Mouse (Mus musculus) spleen, postnatal 4 days (tissue): ENCODE measurements around the gene Dok3.

Source experiments
- DNase-seq, 2 experiments: peaks; one replicate each; pipeline ENCODE4 v3.0.0; 2022; ENCODE audit warnings: low spot score in 2 of 2

Dok3 gene

GRCm38 (mm10) chr13:55540933-55541332 lies 11.8 kb upstream of the Dok3 start:
- DNase-seq: no peak

DNA sequence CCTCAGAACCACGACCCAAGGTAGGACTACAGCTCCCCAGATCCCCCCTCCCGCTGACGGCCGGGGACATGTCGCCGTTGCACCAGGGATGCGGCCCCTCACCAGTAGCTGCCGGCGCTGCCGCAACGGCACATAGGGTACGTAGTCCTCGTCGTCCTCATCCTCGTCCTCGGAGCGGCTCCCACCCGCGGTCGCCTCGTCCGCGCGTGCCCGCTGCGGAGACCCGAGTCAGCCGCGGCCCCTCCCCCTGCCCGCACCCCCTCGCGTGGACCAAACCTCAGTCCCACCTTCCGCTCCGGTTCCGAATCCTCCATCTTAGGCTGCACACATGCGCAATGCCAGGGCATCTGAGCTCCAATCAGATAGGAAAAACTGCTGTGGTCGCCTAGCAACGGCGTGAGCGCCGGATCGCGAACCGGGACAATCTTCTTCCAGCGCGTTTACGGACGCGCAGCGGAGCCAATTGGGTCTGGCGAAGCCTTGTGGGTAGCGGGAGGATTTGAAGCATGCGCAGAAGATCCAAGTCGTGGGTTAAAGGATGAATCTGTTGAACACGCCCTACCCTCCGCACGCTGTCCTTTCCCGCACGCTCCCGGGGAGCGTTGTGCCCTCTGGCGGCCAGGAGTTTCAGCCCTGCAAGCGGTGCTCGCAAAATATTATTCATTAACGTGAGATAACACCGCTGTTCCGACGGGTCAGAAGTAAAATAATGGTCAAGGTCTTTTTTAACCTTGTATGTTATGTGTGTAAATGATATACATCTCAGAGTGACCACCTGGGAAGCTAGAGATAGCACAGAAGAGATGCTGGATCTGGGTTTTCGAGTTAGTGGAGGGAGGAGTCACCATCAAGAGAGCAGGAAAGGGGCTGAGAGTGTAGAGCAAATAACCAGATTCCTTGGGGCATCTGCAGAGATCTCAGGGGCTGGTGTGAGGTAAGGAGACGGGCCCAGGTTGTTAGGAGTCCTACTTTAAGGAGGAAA lies 7.4 kb upstream of the Dok3 start, which contains the start of gene Ddx41:
Ddx41 (minus strand) TSS at position 465 of the 982 bp plus-strand sequence.
- peak; percentile 98 for DNase-seq

GRCm38 (mm10) chr13:55535796-55536193 lies 6.7 kb upstream of the Dok3 start:
- peak in 1 of 2 experiments; percentile 67 for DNase-seq

GRCm38 (mm10) chr13:55535191-55535590 lies 6.1 kb upstream of the Dok3 start:
- DNase-seq: no peak

- peak; percentile 65 to 81 for DNase-seq
Observed at GRCm38 (mm10) chr13:55527834-55528772, 993 bp downstream of the Dok3 start.

DNA sequence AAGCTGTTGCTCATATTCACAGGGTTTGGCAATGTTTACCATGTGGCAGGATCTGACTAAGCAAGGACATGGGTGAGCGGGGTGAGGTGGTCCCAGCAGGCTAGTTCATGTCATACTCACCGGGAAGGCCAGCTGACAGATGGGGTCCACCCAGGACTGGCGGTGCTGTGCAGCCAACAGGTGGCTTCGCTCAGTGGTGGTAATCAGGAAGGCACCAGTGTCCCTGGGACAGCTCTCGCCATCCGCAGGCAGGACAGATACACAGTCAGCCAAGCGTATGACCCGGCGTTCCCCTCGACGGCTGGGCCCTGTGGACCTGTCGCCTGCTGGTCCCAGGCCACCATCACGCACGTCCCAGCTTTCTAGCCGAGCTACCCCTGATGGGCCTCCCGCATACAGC lies 1.9 kb downstream of the Dok3 start:
- DNase-seq: peak in 1 of 2 experiments; percentile 76

GRCm38 (mm10) chr13:55525733-55526553 lies 3.2 kb downstream of the Dok3 start:
- DNase-seq: no peak

DNA sequence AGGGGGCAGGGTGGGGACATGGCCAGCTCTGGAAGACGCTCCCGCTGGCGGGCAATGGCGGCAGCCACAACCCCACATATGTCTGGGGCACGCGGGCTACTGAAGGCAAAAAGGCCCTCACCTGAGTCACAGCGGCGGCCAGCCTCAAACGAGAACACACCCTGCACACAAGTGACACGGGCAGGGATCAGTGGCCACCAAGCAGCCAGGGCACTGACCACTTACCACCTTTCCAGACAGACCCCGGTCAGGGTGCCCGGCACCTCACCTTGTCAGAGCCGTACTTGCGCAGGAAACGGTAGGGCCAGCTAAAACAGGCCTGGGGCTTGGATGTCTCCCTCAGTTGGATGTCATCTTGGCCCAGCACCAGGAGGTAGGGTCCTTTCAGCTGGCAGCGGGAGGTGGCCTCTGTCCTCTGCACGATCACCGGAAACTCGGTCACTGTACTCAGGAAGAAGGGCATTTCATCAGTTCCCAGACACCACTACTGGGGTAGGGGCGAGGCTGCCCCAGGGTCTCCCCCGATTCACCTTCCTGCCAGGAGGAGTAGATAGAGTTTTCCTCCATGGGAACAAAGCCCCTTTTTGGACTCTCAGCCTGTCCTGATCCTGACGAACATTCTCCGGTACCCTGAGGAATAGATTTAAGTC lies 5.0 kb downstream of the Dok3 start:
- DNase-seq: no peak

DNA sequence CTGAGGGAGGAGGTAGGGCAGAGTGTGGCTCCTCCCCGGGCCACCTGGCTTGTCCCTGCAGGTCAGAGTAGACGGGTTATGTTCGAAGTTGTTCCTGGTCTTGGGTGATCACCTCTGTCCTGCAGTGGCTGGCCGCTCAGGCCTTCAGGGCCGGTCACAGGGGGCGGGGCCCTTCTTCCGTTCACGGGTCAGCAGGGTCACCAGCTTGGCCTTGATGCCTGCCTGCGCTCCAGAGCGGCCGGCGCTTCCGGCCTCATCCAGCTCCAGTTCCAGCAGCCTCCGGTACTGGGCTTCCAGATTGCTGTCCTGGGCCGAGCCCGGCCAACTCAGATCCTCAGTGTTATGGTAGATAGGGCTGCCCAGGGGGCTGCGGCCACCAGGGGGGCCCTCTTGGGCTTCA lies 5.8 kb downstream of the Dok3 start:
- peak in 1 of 2 experiments; percentile 46 for DNase-seq

- DNase-seq: no peak
Observed at GRCm38 (mm10) chr13:55522730-55523129, 6.4 kb downstream of the Dok3 start.

GRCm38 (mm10) chr13:55519606-55520005 lies 9.5 kb downstream of the Dok3 start:
- DNase-seq: no peak

GRCm38 (mm10) chr13:55516955-55517354 lies 12.1 kb downstream of the Dok3 start:
- peak; percentile 81 to 97 for DNase-seq

- DNase-seq: no peak
Observed at GRCm38 (mm10) chr13:55513828-55514227, 15.3 kb downstream of the Dok3 start.

DNA sequence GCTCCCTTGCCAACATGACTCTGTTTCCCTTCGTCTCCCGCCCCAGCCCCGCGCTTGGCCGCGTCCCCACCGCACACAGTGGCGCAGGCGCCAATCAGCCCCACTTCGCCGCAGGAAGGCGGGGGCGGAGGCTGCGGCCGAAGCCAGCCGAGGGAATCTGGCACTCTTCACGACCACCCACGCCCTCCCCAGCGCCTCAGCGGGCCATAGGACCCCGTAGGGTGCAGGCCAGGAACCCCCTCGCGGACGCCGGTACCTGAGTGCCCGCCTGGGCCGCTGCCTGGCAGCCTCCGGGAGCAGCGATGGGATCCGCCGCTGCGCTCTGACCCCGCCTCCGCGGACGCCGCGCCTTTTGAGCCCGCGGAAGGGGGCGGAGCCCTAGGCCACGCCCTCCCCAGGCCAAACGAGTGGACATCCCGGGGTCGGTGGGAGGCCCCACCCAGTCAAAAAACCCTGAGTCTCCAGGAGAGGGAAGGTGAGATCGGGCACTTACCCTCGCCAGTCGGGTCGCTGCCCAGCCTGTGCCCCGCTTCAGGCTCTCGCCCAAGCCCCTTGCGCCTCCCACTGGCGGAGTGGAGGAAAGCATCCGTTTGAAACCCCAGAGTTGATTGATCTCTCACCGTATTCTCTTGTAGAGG lies 15.9 kb downstream of the Dok3 start, which contains the start of gene Pdlim7:
Pdlim7 (minus strand) TSS at position 566 of the 638 bp plus-strand sequence.
- DNase-seq: peak; percentile 88 to 94

DNA sequence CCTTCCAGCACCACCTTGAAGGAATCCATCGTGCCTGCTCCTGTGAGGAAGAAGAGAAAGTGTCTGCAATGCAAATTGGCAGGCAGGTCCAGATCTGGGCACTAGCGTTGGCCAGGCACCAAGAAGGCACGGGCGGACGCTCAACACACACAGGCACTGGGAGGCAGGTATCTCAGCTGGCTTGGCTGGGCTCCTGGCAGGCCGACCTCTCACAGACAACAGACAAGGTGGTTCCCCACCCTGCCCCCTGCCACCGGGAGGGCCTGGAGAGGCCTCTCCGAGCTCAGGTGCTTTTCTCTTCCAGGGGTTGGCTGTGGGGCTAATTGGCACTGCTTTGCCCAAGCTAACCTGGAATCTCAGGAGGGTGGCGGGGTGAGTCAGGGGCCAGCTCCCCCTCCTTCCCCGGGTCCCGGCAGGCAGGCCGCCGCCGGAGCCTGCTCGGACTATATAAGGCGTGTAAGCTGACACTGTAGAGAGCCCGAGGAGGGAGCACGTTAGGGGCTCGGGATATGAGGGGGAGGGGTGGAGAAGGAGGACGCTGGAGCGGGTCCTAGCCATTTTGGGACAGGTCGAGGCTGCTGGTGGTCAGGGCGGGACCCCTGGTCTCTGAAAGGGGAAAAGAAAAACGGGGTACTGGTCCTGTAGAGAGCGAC lies 16.6 kb downstream of the Dok3 start:
- DNase-seq: peak; percentile 34 to 76

- no peak for DNase-seq
Observed at GRCm38 (mm10) chr13:55511492-55511861, 17.6 kb downstream of the Dok3 start.

GRCm38 (mm10) chr13:55510668-55511491 lies 18.2 kb downstream of the Dok3 start:
- DNase-seq: peak in 1 of 2 experiments; percentile 55

DNA sequence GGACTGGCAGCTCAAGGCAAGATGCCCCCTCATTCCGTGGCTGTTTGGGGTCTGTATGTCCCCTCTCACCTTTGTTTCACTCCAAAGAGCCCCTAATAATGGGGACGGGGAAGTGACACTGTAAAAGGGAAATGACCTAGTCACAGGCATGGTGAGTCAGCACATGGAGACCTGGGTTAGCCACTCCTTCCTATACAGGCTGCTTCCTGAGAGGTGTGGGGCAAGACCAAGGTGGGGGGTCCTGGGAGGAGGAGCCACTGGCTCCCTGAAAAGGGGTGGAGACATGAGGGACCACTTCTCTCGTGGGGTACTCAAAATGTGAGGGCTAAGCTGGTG lies 18.8 kb downstream of the Dok3 start:
- DNase-seq: no peak

DNA sequence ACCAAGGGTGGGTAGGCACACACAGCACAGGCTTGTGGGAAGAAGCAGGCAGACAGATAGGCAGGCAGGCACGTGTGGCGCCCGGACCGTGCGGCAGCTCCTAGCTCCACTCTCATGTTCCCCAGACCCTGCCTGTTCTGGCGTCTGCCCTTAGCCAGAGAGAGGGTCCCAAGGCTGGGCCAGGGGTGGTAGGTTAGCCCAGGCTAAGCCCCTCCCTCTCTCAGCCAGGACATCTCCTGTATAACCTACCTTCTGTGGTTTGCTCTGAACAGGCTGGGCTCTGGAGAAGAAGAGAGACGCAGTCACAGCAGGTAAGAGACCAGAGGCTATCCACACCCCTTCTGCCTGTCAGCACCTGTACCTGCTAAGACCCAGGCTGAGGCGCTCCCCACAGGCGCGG lies 20.6 kb downstream of the Dok3 start:
- no peak for DNase-seq
